Mouse (Mus musculus): ENCODE data around the gene Mta2. TPM values are rescaled to one million over a fixed set of nuclear protein-coding genes. Genes with fewer than 3 reads are reported as not detected.
A peak's percentile ranks its signal among the peaks of the same experiment; 100 is the strongest.

The Mta2 gene
- polyA plus RNA-seq, 1 experiment = 19.8 TPM

GRCm38 (mm10) chr19:8987816-8988215, 46.1 kb downstream of the Mta2 start:
- Histone ChIP-seq H3K27ac (ENCODE audit: insufficient read depth, low read depth, low read length) (no peak overlapping the region), H3K36me3 (ENCODE audit: control insufficient read depth, insufficient read depth, low read length) (no peaks in the 10 kb centered on the region), H3K4me1 (ENCODE audit: control insufficient read depth, insufficient read depth, low read length) (peaks cover 17% of the 10 kb centered on the region; the same call in 1 of the 2 replicates), H3K27me3 (replicated peaks; ENCODE audit: control insufficient read depth, insufficient read depth, low read length) (no peaks in the 10 kb centered on the region), H3K4me3 (ENCODE audit: insufficient read depth, low read depth, low read length) (no peak overlapping the region)
- DNase-seq = no peak
- WGBS = 75% methylated on average over 2 of the region's 2 CpGs
- TF ChIP-seq CTCF (conservative IDR thresholded peaks at IDR 0.05; ENCODE audit: insufficient read depth, insufficient read length, low read depth, low read length) (no peak), POLR2A (IDR thresholded peaks at IDR 0.05; ENCODE audit: low read depth, low read length) (no peak)

GRCm38 (mm10) chr19:8988346-8989065, 46.8 kb downstream of the Mta2 start:
- Histone ChIP-seq H3K4me3 (ENCODE audit: insufficient read depth, low read depth, low read length) (peak overlapping the region; percentile 97), H3K4me1 (ENCODE audit: control insufficient read depth, insufficient read depth, low read length) (peaks cover 17% of the 10 kb centered on the region; the same call in 1 of the 2 replicates), H3K27ac (ENCODE audit: insufficient read depth, low read depth, low read length) (0 out of 2 replicates have a peak overlapping the region, but pooled peaks have one; percentile 17), H3K36me3 (ENCODE audit: control insufficient read depth, insufficient read depth, low read length) (no peaks in the 10 kb centered on the region), H3K27me3 (replicated peaks; ENCODE audit: control insufficient read depth, insufficient read depth, low read length) (no peaks in the 10 kb centered on the region)
- TF ChIP-seq POLR2A (IDR thresholded peaks at IDR 0.05; ENCODE audit: low read depth, low read length) (no peak), CTCF (conservative IDR thresholded peaks at IDR 0.05; ENCODE audit: insufficient read depth, insufficient read length, low read depth, low read length) (no peak)
- WGBS = 38% methylated on average over 15 of the region's 15 CpGs
- DNase-seq = peak; percentile 82

- Histone ChIP-seq H3K36me3 (ENCODE audit: control insufficient read depth, insufficient read depth, low read length) (no peaks in the 10 kb centered on the region), H3K27me3 (replicated peaks; ENCODE audit: control insufficient read depth, insufficient read depth, low read length) (no peaks in the 10 kb centered on the region), H3K4me3 (ENCODE audit: insufficient read depth, low read depth, low read length) (peak within 1 kb of the TSS; percentile 97), H3K27ac (ENCODE audit: insufficient read depth, low read depth, low read length) (peak within 1 kb of the TSS; percentile 94), H3K4me1 (ENCODE audit: control insufficient read depth, insufficient read depth, low read length) (peaks cover 17% of the 10 kb centered on the region; the same call in 1 of the 2 replicates)
- peak; percentile 85 for DNase-seq
- TF ChIP-seq CTCF (conservative IDR thresholded peaks at IDR 0.05; ENCODE audit: insufficient read depth, insufficient read length, low read depth, low read length) (no peak), POLR2A (IDR thresholded peaks at IDR 0.05; ENCODE audit: low read depth, low read length) (no peak)
- 3% methylated on average over 41 of the region's 42 CpGs for WGBS
These were observed 47.4 kb downstream of the Mta2 start, which contains the start of gene Ahnak for GRCm38 (mm10) chr19:8989066-8989566. Gene Ahnak (plus strand): TSS chr19:8989284.

GRCm38 (mm10) chr19:8989567-8990431, 48.1 kb downstream of the Mta2 start:
- under 1% methylated on average over 51 of the region's 53 CpGs for WGBS
- H3K27ac ChIP-seq (ENCODE audit: insufficient read depth, low read depth, low read length) = peak overlapping the region; percentile 94
- peak overlapping the region; percentile 97 for H3K4me3 ChIP-seq (ENCODE audit: insufficient read depth, low read depth, low read length)
- no peaks in the 10 kb centered on the region for H3K27me3 ChIP-seq (replicated peaks; ENCODE audit: control insufficient read depth, insufficient read depth, low read length)
- no peaks in the 10 kb centered on the region for H3K36me3 ChIP-seq (ENCODE audit: control insufficient read depth, insufficient read depth, low read length)
- TF ChIP-seq CTCF (conservative IDR thresholded peaks at IDR 0.05; ENCODE audit: insufficient read depth, insufficient read length, low read depth, low read length) (no peak), POLR2A (IDR thresholded peaks at IDR 0.05; ENCODE audit: low read depth, low read length) (no peak)
- H3K4me1 ChIP-seq (ENCODE audit: control insufficient read depth, insufficient read depth, low read length) = peaks cover 17% of the 10 kb centered on the region; the same call in 1 of the 2 replicates
- peak; percentile 92 for DNase-seq

- peak overlapping the region; percentile 97 for H3K4me3 ChIP-seq (ENCODE audit: insufficient read depth, low read depth, low read length)
- peak overlapping the region; percentile 79 for H3K27ac ChIP-seq (ENCODE audit: insufficient read depth, low read depth, low read length)
- no peaks in the 10 kb centered on the region for H3K36me3 ChIP-seq (ENCODE audit: control insufficient read depth, insufficient read depth, low read length)
- TF ChIP-seq CTCF (conservative IDR thresholded peaks at IDR 0.05; ENCODE audit: insufficient read depth, insufficient read length, low read depth, low read length) = no peak
- TF ChIP-seq POLR2A (IDR thresholded peaks at IDR 0.05; ENCODE audit: low read depth, low read length) = no peak
- WGBS = 20% methylated on average over 15 of the region's 15 CpGs
- no peaks in the 10 kb centered on the region for H3K27me3 ChIP-seq (replicated peaks; ENCODE audit: control insufficient read depth, insufficient read depth, low read length)
- peaks cover 17% of the 10 kb centered on the region; the same call in 1 of the 2 replicates for H3K4me1 ChIP-seq (ENCODE audit: control insufficient read depth, insufficient read depth, low read length)
- DNase-seq = no peak
These were observed 48.9 kb downstream of the Mta2 start for GRCm38 (mm10) chr19:8990432-8991102.

GRCm38 (mm10) chr19:8991245-8991870, 49.7 kb downstream of the Mta2 start:
- H3K27ac ChIP-seq (ENCODE audit: insufficient read depth, low read depth, low read length) = peak overlapping the region; percentile 79
- H3K4me3 ChIP-seq (ENCODE audit: insufficient read depth, low read depth, low read length) = peak overlapping the region; percentile 24; the same call in 1 of the 2 replicates
- no peaks in the 10 kb centered on the region for H3K27me3 ChIP-seq (replicated peaks; ENCODE audit: control insufficient read depth, insufficient read depth, low read length)
- H3K4me1 ChIP-seq (ENCODE audit: control insufficient read depth, insufficient read depth, low read length) = peaks cover 17% of the 10 kb centered on the region; the same call in 1 of the 2 replicates
- TF ChIP-seq CTCF (conservative IDR thresholded peaks at IDR 0.05; ENCODE audit: insufficient read depth, insufficient read length, low read depth, low read length) (no peak), POLR2A (IDR thresholded peaks at IDR 0.05; ENCODE audit: low read depth, low read length) (no peak)
- DNase-seq = peak; percentile 45
- WGBS = 61% methylated on average over 4 of the region's 4 CpGs
- no peaks in the 10 kb centered on the region for H3K36me3 ChIP-seq (ENCODE audit: control insufficient read depth, insufficient read depth, low read length)
